Mouse (Mus musculus) hindbrain, embryonic 11.5 days (tissue): ENCODE results near the gene Tsc22d3. TPM values are rescaled to one million over a fixed set of nuclear protein-coding genes. Genes with fewer than 3 reads are reported as not detected.

Source experiments
- ATAC-seq: fragments of 200-750 bp; cut with Nextera tagmentation; 2 replicates; pipeline ENCODE4 v1.8.0; 2017; ENCODE audit warnings: mild to moderate bottlenecking, moderate TSS enrichment, moderate library complexity; ENCODE audit not compliant: low FRiP score
- DNase-seq: peaks from one replicate; pipeline ENCODE4 v3.0.0-alpha.2; 2015; ENCODE audit warnings: low spot score
- H3K27ac ChIP-seq: fragments of 300-500 bp; sonication (generic); 2 replicates; pipeline ENCODE4 v1.5.1; 2014; ENCODE audit warnings: mild to moderate bottlenecking, low read depth, low read length
- H3K27me3 ChIP-seq: fragments of 300-500 bp; sonication (generic); 2 replicates; pipeline ENCODE4 v1.6.1; 2014; ENCODE audit warnings: mild to moderate bottlenecking, low read length, moderate library complexity, mixed read lengths; ENCODE audit not compliant: control insufficient read depth, insufficient read depth
- H3K36me3 ChIP-seq: fragments of 300-500 bp; sonication (generic); 2 replicates; pipeline ENCODE4 v1.6.1; 2014; ENCODE audit warnings: mild to moderate bottlenecking, low read length, moderate library complexity, mixed read lengths; ENCODE audit not compliant: control insufficient read depth, insufficient read depth
- H3K4me1 ChIP-seq: fragments of 300-500 bp; sonication (generic); replicated peaks from 2 replicates; pipeline ENCODE4 v1.6.1; 2014; ENCODE audit warnings: low read length, mixed read lengths; ENCODE audit not compliant: control insufficient read depth, insufficient read depth
- H3K4me2 ChIP-seq: fragments of 300-500 bp; sonication (generic); replicated peaks from 2 replicates; pipeline ENCODE4 v1.6.1; 2014; ENCODE audit warnings: mild to moderate bottlenecking, low read depth, low read length
- H3K4me3 ChIP-seq: fragments of 300-500 bp; sonication (generic); 2 replicates; pipeline ENCODE4 v1.5.1; 2014; ENCODE audit warnings: low read depth, low read length
- H3K9ac ChIP-seq: fragments of 300-500 bp; sonication (generic); 2 replicates; pipeline ENCODE4 v1.6.1; 2014; ENCODE audit warnings: low read depth, low read length
- H3K9me3 ChIP-seq: fragments of 300-500 bp; sonication (generic); 2 replicates; pipeline ENCODE4 v1.6.1; 2016; ENCODE audit warnings: low read length; ENCODE audit not compliant: control insufficient read depth
- WGBS: fragments of 180-500 bp; shearing (Covaris S2); extraction: QIAGEN DNeasy Blood & Tissue Kit; methylation state at CpG from one replicate; pipeline ENCODE4 v1.1.7; 2014; 5-methylcytosine and 5-hydroxymethylcytosine counted together
- polyA plus RNA-seq: library from polyadenylated mRNA; unstranded; fragments of >200 nt; fragmentation: Nextera tagmentation; extraction: Ambion mirVana; gene quantifications from 2 replicates; pipeline ENCODE4 v1.2.1, GENCODE M21; 2014

Gene Tsc22d3
- polyA plus RNA-seq = 147 and 151 TPM in 2 replicates

- Histone ChIP-seq H3K27me3 (peaks cover 30% of the 10 kb centered on the region), H3K4me1 (no peaks in the 10 kb centered on the region), H3K9ac (no peak within 1 kb of the TSS), H3K4me2 (peak within 1 kb of the TSS; percentile 72), H3K4me3 (peak within 1 kb of the TSS; percentile 47), H3K36me3 (no peaks in the 10 kb centered on the region), H3K27ac (no peak within 1 kb of the TSS), H3K9me3 (no peaks in the 10 kb centered on the region)
- 17% methylated on average over 28 of the region's 28 CpGs for WGBS
- DNase-seq = peak; percentile 61
- ATAC-seq = peak; percentile 50; the same call in 1 of the 2 replicates
These were observed at the start of gene Tsc22d3 for GRCm38 (mm10) chrX:140600410-140601109. TSS of gene Tsc22d3 (minus strand) at chrX:140600659.

DNA sequence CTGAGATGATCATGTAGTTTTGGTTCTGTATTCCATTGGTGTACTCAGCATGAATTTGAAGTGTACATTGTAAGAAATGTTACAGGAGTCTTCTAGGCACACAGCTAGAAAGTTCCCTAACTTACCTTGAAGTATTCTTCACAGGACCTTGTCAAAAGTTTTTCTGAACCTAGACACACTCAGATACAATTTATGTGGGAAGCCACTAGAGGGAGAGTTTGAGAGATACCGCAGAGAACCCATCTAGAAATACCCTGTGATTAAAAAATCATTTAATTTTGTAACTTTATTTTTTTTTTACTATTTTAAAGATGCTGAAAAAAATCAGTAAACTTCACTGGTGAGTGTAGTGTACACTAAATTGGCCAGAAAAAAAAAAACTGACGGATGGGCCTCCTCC lies 39.1 kb upstream of the Tsc22d3 start:
- ATAC-seq (no peak), DNase-seq (no peak)
- Histone ChIP-seq H3K9ac (no peak overlapping the region), H3K27ac (no peak overlapping the region), H3K9me3 (no peaks in the 10 kb centered on the region), H3K27me3 (no peaks in the 10 kb centered on the region; the same call in 1 of the 2 replicates), H3K4me2 (no peak overlapping the region), H3K36me3 (no peaks in the 10 kb centered on the region), H3K4me3 (no peak overlapping the region), H3K4me1 (no peaks in the 10 kb centered on the region)
- WGBS = 54% methylated on average over 2 of the region's 2 CpGs

DNA sequence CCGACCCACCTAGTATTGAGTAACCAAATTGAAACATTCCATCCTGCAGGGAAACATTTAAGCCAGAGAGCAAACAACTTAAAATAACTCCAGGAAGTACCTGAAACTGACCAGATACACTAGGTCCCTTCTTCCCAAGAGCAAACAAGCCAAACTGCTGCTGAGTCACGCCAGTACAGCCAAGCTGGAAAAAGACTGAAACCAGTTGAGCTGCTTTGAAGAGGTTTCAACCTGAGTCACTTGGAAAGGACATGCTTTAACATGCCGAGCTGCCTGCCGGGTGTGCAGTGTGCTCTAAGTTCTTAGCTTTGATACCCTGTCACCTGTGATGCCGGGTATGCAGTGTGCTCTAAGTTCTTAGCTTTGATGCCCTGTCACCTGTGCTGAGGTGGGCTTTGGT lies 37.6 kb upstream of the Tsc22d3 start:
- H3K4me2 ChIP-seq = no peak overlapping the region
- no peak for ATAC-seq
- no peaks in the 10 kb centered on the region for H3K4me1 ChIP-seq
- DNase-seq = no peak
- no peak overlapping the region for H3K27ac ChIP-seq
- H3K9ac ChIP-seq = no peak overlapping the region
- H3K36me3 ChIP-seq = no peaks in the 10 kb centered on the region
- no peaks in the 10 kb centered on the region; the same call in 1 of the 2 replicates for H3K27me3 ChIP-seq
- H3K9me3 ChIP-seq = no peaks in the 10 kb centered on the region
- WGBS = 80% methylated on average over 5 of the region's 5 CpGs
- H3K4me3 ChIP-seq = no peak overlapping the region

GRCm38 (mm10) chrX:140624875-140625594 lies 24.6 kb upstream of the Tsc22d3 start:
- no peak overlapping the region for H3K27ac ChIP-seq
- 60% methylated on average over 12 of the region's 12 CpGs for WGBS
- no peaks in the 10 kb centered on the region for H3K4me1 ChIP-seq
- no peak overlapping the region for H3K4me3 ChIP-seq
- H3K4me2 ChIP-seq = no peak overlapping the region
- no peaks in the 10 kb centered on the region for H3K36me3 ChIP-seq
- H3K9ac ChIP-seq = no peak overlapping the region
- ATAC-seq (no peak), DNase-seq (no peak)
- H3K27me3 ChIP-seq = peaks cover 2% of the 10 kb centered on the region; the same call in 1 of the 2 replicates
- no peaks in the 10 kb centered on the region for H3K9me3 ChIP-seq

DNA sequence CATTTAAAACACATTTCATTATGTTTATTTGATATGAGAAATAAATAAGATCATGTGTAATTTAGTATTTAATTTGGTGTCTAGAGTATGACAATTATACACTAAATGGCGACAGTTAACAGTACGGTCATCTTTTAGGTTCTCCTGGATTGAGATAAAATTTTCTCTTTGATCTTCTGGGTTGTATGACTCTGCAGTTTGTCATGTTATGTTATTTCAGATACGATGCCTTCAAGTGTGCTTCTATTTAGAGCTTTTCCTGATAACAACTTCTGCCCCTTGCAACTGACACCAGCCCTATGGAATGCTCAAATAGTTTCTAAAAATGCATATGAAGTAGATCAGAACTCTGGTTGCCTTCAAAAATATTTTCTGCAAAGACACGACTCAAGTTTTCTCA lies 9.5 kb upstream of the Tsc22d3 start:
- Histone ChIP-seq H3K4me2 (no peak overlapping the region), H3K27ac (no peak overlapping the region), H3K9me3 (no peaks in the 10 kb centered on the region), H3K36me3 (no peaks in the 10 kb centered on the region), H3K4me3 (no peak overlapping the region), H3K4me1 (no peaks in the 10 kb centered on the region), H3K27me3 (no peaks in the 10 kb centered on the region; the same call in none of the 2 replicates), H3K9ac (no peak overlapping the region)
- DNase-seq (no peak), ATAC-seq (no peak)
- WGBS = 88% methylated on average over 4 of the region's 4 CpGs

GRCm38 (mm10) chrX:140601884-140602283 lies 1.4 kb upstream of the Tsc22d3 start:
- Histone ChIP-seq H3K27me3 (peaks cover 30% of the 10 kb centered on the region), H3K4me2 (no peak overlapping the region), H3K27ac (no peak overlapping the region), H3K4me3 (no peak overlapping the region), H3K36me3 (no peaks in the 10 kb centered on the region), H3K4me1 (no peaks in the 10 kb centered on the region), H3K9ac (no peak overlapping the region), H3K9me3 (no peaks in the 10 kb centered on the region)
- 70% methylated on average over 3 of the region's 3 CpGs for WGBS
- ATAC-seq = no peak
- DNase-seq = no peak

- DNase-seq (no peak), ATAC-seq (no peak)
- Histone ChIP-seq H3K4me3 (no peak overlapping the region), H3K27me3 (peaks cover 30% of the 10 kb centered on the region), H3K9ac (no peak overlapping the region), H3K4me2 (no peak overlapping the region), H3K27ac (no peak overlapping the region), H3K4me1 (no peaks in the 10 kb centered on the region), H3K36me3 (no peaks in the 10 kb centered on the region), H3K9me3 (no peaks in the 10 kb centered on the region)
- WGBS = 67% methylated on average over 4 of the region's 4 CpGs
These were observed 852 bp upstream of the Tsc22d3 start for GRCm38 (mm10) chrX:140601311-140601710.

- 17% methylated on average over 46 of the region's 78 CpGs for WGBS
- no peak overlapping the region for H3K27ac ChIP-seq
- no peaks in the 10 kb centered on the region for H3K9me3 ChIP-seq
- H3K27me3 ChIP-seq = peaks cover 30% of the 10 kb centered on the region
- H3K9ac ChIP-seq = no peak overlapping the region
- H3K4me2 ChIP-seq = peak overlapping the region; percentile 72
- peak overlapping the region; percentile 47 for H3K4me3 ChIP-seq
- ATAC-seq (peak; percentile 45; the same call in 1 of the 2 replicates), DNase-seq (peak; percentile 23)
- H3K36me3 ChIP-seq = no peaks in the 10 kb centered on the region
- H3K4me1 ChIP-seq = no peaks in the 10 kb centered on the region
These were observed 674 bp downstream of the Tsc22d3 start for GRCm38 (mm10) chrX:140599561-140600409.
